Mouse (Mus musculus): ENCODE data around the gene Fbxl17. TPM values are rescaled to one million over a fixed set of nuclear protein-coding genes. Genes with fewer than 3 reads are reported as not detected.

Gene Fbxl17
- polyA plus RNA-seq, 1 experiment = 9.3 TPM

DNA sequence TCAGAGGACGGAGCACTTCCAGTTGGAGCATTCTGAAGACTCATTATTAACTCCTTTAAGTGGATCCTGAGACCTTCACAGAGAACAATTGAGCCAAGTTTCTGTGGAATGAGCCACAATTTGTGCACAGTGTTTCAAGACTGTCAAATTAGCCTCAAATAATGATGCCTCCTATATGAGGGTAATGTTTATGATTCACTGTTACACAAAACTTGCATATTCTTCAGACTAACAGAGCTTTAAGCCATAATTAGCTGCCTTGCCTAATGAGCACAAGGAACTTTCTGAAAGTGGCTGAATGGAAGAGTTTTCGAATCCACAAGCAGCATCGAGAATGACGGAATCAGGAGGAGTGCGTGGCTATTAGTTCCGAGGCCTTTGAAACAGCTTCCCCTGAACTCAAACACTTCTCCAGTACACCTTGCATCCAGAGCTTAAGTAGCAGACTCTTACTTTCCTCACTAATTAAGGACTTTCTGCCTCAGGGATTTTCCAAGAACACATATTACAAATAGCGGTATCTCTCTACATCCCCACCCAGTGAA is 389.5 kb downstream of the Fbxl17 start:
- Histone ChIP-seq H3K79me2 (ENCODE audit: control insufficient read depth, insufficient read depth) (no peaks in the 10 kb centered on the region), H3K4me3 (no peak overlapping the region), H3K36me3 (ENCODE audit: control insufficient read depth, insufficient read depth) (no peaks in the 10 kb centered on the region), H3K27me3 (ENCODE audit: control insufficient read depth, insufficient read depth, insufficient read length) (no peaks in the 10 kb centered on the region), H3K4me2 (ENCODE audit: low read depth) (no peak overlapping the region), H3ac (ENCODE audit: control insufficient read depth, insufficient read length) (no peak overlapping the region)
- TF ChIP-seq MYOD1 (IDR thresholded peaks at IDR 0.05; ENCODE audit: control insufficient read depth in 1 of 3, insufficient read length in 2 of 3, low read depth in 2 of 3) = no peak
- no peak for TF ChIP-seq SRF (IDR thresholded peaks at IDR 0.05; ENCODE audit: control insufficient read depth, insufficient read length, low read depth)
- no peak for TF ChIP-seq MYOG (IDR thresholded peaks at IDR 0.05; ENCODE audit: control insufficient read depth in 1 of 3, insufficient read depth in 1 of 3, insufficient read length in 2 of 3, low read depth in 2 of 3)
- no peak for TF ChIP-seq POLR2A (IDR thresholded peaks at IDR 0.05; ENCODE audit: insufficient read length, low read depth)
- TF ChIP-seq TCF3 (IDR thresholded peaks at IDR 0.05; ENCODE audit: insufficient read length, low read depth) = no peak
- no peak for TF ChIP-seq USF1 (IDR thresholded peaks at IDR 0.05; ENCODE audit: low read depth)
- TF ChIP-seq TCF12 (IDR thresholded peaks at IDR 0.05; ENCODE audit: insufficient read depth, poor library complexity, severe bottlenecking) = no peak
- no peak for TF ChIP-seq POLR2AphosphoS2 (IDR thresholded peaks at IDR 0.05; ENCODE audit: insufficient read length, low read depth)
- TF ChIP-seq CEBPB (IDR thresholded peaks at IDR 0.05; ENCODE audit: insufficient read depth, poor library complexity, severe bottlenecking) = no peak
- TF ChIP-seq MAX (IDR thresholded peaks at IDR 0.05; ENCODE audit: low read depth) = no peak
- no peak for TF ChIP-seq E2F4 (IDR thresholded peaks at IDR 0.05; ENCODE audit: insufficient read depth)
- no peak for TF ChIP-seq REST (IDR thresholded peaks at IDR 0.05; ENCODE audit: insufficient read depth, insufficient read length)

DNA sequence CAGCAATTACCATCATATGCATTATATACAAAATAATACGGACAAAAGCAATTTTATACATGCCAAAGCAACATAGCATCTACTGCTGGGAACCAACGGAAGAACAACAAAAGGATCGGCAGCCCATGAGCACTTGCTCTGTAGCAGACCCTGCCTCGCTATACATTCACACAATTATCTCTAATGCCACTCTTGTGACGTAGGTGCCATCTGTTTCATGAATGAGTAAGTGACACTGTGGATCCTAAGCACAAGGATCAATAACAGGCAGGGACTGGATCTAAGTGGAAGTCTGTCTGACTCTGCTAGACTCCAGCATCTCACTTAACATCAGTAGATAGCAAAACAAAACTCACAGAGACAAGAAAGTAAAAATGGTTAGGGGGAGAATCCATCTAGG is 391.8 kb downstream of the Fbxl17 start:
- H3K79me2 ChIP-seq (ENCODE audit: control insufficient read depth, insufficient read depth) = no peaks in the 10 kb centered on the region
- no peak for TF ChIP-seq POLR2AphosphoS2 (IDR thresholded peaks at IDR 0.05; ENCODE audit: insufficient read length, low read depth)
- H3K4me3 ChIP-seq = no peak overlapping the region
- no peak overlapping the region for H3K4me2 ChIP-seq (ENCODE audit: low read depth)
- no peaks in the 10 kb centered on the region for H3K36me3 ChIP-seq (ENCODE audit: control insufficient read depth, insufficient read depth)
- H3ac ChIP-seq (ENCODE audit: control insufficient read depth, insufficient read length) = no peak overlapping the region
- H3K27me3 ChIP-seq (ENCODE audit: control insufficient read depth, insufficient read depth, insufficient read length) = no peaks in the 10 kb centered on the region

DNA sequence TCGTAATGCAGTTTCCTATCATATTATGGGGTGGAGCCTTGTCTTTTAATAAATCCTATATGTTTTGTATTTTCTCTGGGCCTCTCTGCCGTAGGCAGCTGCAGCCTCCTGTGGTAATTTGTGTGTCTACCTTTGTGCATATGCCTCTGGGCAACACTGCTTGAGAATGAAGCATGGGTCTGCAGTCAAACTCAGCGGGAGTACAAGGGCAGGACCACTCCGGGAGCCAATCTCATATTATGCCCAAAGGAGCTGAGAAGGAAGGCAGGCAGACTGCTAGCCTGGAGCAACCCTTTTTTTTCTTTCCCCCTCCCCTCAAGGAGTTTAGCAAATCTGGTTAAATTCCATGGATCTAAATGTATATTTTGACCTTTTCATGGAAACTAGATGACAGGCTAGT is 392.3 kb downstream of the Fbxl17 start:
- H3ac ChIP-seq (ENCODE audit: control insufficient read depth, insufficient read length) = no peak overlapping the region
- H3K36me3 ChIP-seq (ENCODE audit: control insufficient read depth, insufficient read depth) = no peaks in the 10 kb centered on the region
- H3K27me3 ChIP-seq (ENCODE audit: control insufficient read depth, insufficient read depth, insufficient read length) = no peaks in the 10 kb centered on the region
- no peak overlapping the region for H3K4me3 ChIP-seq
- no peak for TF ChIP-seq SRF (IDR thresholded peaks at IDR 0.05; ENCODE audit: control insufficient read depth, insufficient read length, low read depth)
- TF ChIP-seq POLR2A (IDR thresholded peaks at IDR 0.05; ENCODE audit: insufficient read length, low read depth) = no peak
- no peak for TF ChIP-seq MAX (IDR thresholded peaks at IDR 0.05; ENCODE audit: low read depth)
- no peak for TF ChIP-seq CEBPB (IDR thresholded peaks at IDR 0.05; ENCODE audit: insufficient read depth, poor library complexity, severe bottlenecking)
- TF ChIP-seq TCF12 (IDR thresholded peaks at IDR 0.05; ENCODE audit: insufficient read depth, poor library complexity, severe bottlenecking) = no peak
- TF ChIP-seq TCF3 (IDR thresholded peaks at IDR 0.05; ENCODE audit: insufficient read length, low read depth) = no peak
- no peak for TF ChIP-seq MYOG (IDR thresholded peaks at IDR 0.05; ENCODE audit: control insufficient read depth in 1 of 3, insufficient read depth in 1 of 3, insufficient read length in 2 of 3, low read depth in 2 of 3)
- no peak for TF ChIP-seq MYOD1 (IDR thresholded peaks at IDR 0.05; ENCODE audit: control insufficient read depth in 1 of 3, insufficient read length in 2 of 3, low read depth in 2 of 3)
- no peak for TF ChIP-seq REST (IDR thresholded peaks at IDR 0.05; ENCODE audit: insufficient read depth, insufficient read length)
- no peak for TF ChIP-seq USF1 (IDR thresholded peaks at IDR 0.05; ENCODE audit: low read depth)
- no peak for TF ChIP-seq E2F4 (IDR thresholded peaks at IDR 0.05; ENCODE audit: insufficient read depth)
- TF ChIP-seq POLR2AphosphoS2 (IDR thresholded peaks at IDR 0.05; ENCODE audit: insufficient read length, low read depth) = no peak
- H3K4me2 ChIP-seq (ENCODE audit: low read depth) = no peak overlapping the region
- H3K79me2 ChIP-seq (ENCODE audit: control insufficient read depth, insufficient read depth) = no peaks in the 10 kb centered on the region

DNA sequence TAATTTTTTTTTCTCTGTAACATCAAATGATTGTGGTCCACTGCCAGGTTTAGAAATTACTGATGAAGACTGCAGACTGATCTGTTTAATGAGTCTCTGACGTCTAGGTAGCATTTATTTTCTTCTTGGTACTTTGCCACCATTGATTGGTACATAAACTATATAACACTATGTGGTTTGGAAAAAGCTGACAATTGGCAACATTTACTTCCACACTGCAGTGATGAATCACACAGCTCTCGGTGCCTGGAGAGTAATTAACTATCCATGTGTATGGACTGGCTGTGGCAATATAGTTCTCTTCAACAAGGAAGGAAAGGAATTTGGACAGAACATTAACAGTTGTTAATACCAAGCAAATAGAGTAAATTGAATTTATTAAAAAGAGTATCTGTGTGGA is 404.3 kb downstream of the Fbxl17 start:
- no peak overlapping the region for H3K4me2 ChIP-seq (ENCODE audit: low read depth)
- TF ChIP-seq TCF3 (IDR thresholded peaks at IDR 0.05; ENCODE audit: insufficient read length, low read depth) = no peak
- TF ChIP-seq REST (IDR thresholded peaks at IDR 0.05; ENCODE audit: insufficient read depth, insufficient read length) = no peak
- no peak for TF ChIP-seq SRF (IDR thresholded peaks at IDR 0.05; ENCODE audit: control insufficient read depth, insufficient read length, low read depth)
- TF ChIP-seq CEBPB (IDR thresholded peaks at IDR 0.05; ENCODE audit: insufficient read depth, poor library complexity, severe bottlenecking) = no peak
- no peak for TF ChIP-seq MYOD1 (IDR thresholded peaks at IDR 0.05; ENCODE audit: control insufficient read depth in 1 of 3, insufficient read length in 2 of 3, low read depth in 2 of 3)
- no peak for TF ChIP-seq TCF12 (IDR thresholded peaks at IDR 0.05; ENCODE audit: insufficient read depth, poor library complexity, severe bottlenecking)
- TF ChIP-seq USF1 (IDR thresholded peaks at IDR 0.05; ENCODE audit: low read depth) = no peak
- TF ChIP-seq POLR2AphosphoS2 (IDR thresholded peaks at IDR 0.05; ENCODE audit: insufficient read length, low read depth) = no peak
- no peak for TF ChIP-seq MYOG (IDR thresholded peaks at IDR 0.05; ENCODE audit: control insufficient read depth in 1 of 3, insufficient read depth in 1 of 3, insufficient read length in 2 of 3, low read depth in 2 of 3)
- TF ChIP-seq MAX (IDR thresholded peaks at IDR 0.05; ENCODE audit: low read depth) = no peak
- no peak for TF ChIP-seq E2F4 (IDR thresholded peaks at IDR 0.05; ENCODE audit: insufficient read depth)
- no peak for TF ChIP-seq POLR2A (IDR thresholded peaks at IDR 0.05; ENCODE audit: insufficient read length, low read depth)

DNA sequence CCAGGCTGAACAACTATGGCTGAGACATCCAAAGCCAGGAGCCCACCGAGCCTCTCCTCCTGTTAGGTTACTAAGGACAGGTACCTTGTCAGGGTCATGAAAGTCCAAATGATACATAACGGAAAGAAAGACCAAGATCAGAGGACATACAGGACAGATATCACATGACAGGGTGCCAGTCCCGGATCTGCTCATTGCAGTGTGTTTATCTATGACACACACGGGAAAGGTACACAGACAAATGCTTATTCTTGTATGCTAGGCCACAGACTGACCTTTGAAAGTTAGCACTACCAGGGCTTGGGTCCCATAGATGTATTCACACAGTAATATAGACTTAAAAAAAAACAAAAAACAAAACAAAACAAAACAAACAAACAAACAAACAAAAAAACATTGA is 404.8 kb downstream of the Fbxl17 start:
- Histone ChIP-seq H3K4me2 (ENCODE audit: low read depth) (no peak overlapping the region), H3ac (ENCODE audit: control insufficient read depth, insufficient read length) (no peak overlapping the region)

More for the DNA sequence above, 404.3 kb downstream of the Fbxl17 start:
- Histone ChIP-seq H3K27me3 (ENCODE audit: control insufficient read depth, insufficient read depth, insufficient read length) (no peaks in the 10 kb centered on the region), H3K79me2 (ENCODE audit: control insufficient read depth, insufficient read depth) (no peaks in the 10 kb centered on the region), H3K36me3 (ENCODE audit: control insufficient read depth, insufficient read depth) (no peaks in the 10 kb centered on the region), H3ac (ENCODE audit: control insufficient read depth, insufficient read length) (no peak overlapping the region), H3K4me3 (no peak overlapping the region)

More for the DNA sequence above, 404.8 kb downstream of the Fbxl17 start:
- TF ChIP-seq POLR2AphosphoS2 (IDR thresholded peaks at IDR 0.05; ENCODE audit: insufficient read length, low read depth) = no peak
- TF ChIP-seq MAX (IDR thresholded peaks at IDR 0.05; ENCODE audit: low read depth) = no peak
- no peak for TF ChIP-seq POLR2A (IDR thresholded peaks at IDR 0.05; ENCODE audit: insufficient read length, low read depth)
- TF ChIP-seq MYOG (IDR thresholded peaks at IDR 0.05; ENCODE audit: control insufficient read depth in 1 of 3, insufficient read depth in 1 of 3, insufficient read length in 2 of 3, low read depth in 2 of 3) = no peak
- TF ChIP-seq SRF (IDR thresholded peaks at IDR 0.05; ENCODE audit: control insufficient read depth, insufficient read length, low read depth) = no peak
- TF ChIP-seq REST (IDR thresholded peaks at IDR 0.05; ENCODE audit: insufficient read depth, insufficient read length) = no peak
- TF ChIP-seq TCF3 (IDR thresholded peaks at IDR 0.05; ENCODE audit: insufficient read length, low read depth) = no peak
- TF ChIP-seq E2F4 (IDR thresholded peaks at IDR 0.05; ENCODE audit: insufficient read depth) = no peak
- TF ChIP-seq USF1 (IDR thresholded peaks at IDR 0.05; ENCODE audit: low read depth) = no peak
- no peak for TF ChIP-seq MYOD1 (IDR thresholded peaks at IDR 0.05; ENCODE audit: control insufficient read depth in 1 of 3, insufficient read length in 2 of 3, low read depth in 2 of 3)
- TF ChIP-seq CEBPB (IDR thresholded peaks at IDR 0.05; ENCODE audit: insufficient read depth, poor library complexity, severe bottlenecking) = no peak
- TF ChIP-seq TCF12 (IDR thresholded peaks at IDR 0.05; ENCODE audit: insufficient read depth, poor library complexity, severe bottlenecking) = no peak
- no peak overlapping the region for H3K4me3 ChIP-seq
- no peaks in the 10 kb centered on the region for H3K36me3 ChIP-seq (ENCODE audit: control insufficient read depth, insufficient read depth)
- H3K79me2 ChIP-seq (ENCODE audit: control insufficient read depth, insufficient read depth) = no peaks in the 10 kb centered on the region
- H3K27me3 ChIP-seq (ENCODE audit: control insufficient read depth, insufficient read depth, insufficient read length) = no peaks in the 10 kb centered on the region

Data from myocyte (in vitro differentiated cells).